Mouse (Mus musculus) kidney, adult 2 months (tissue): ENCODE measurements around the gene Sardh.

Source experiments
- CTCF ChIP-seq: fragments of 200-500 bp; conservative IDR thresholded peaks from 2 replicates; pipeline ENCODE4 v1.5.1; 2011; ENCODE audit warnings: low read depth, mild to moderate bottlenecking, control low read depth, low read length, moderate library complexity, mixed read lengths; ENCODE audit not compliant: insufficient read depth, insufficient read length
- POLR2A ChIP-seq: fragments of 200-500 bp; IDR thresholded peaks from one replicate; pipeline ENCODE4 v1.6.1; 2011; ENCODE audit warnings: low read depth, low read length, control low read depth

DNA sequence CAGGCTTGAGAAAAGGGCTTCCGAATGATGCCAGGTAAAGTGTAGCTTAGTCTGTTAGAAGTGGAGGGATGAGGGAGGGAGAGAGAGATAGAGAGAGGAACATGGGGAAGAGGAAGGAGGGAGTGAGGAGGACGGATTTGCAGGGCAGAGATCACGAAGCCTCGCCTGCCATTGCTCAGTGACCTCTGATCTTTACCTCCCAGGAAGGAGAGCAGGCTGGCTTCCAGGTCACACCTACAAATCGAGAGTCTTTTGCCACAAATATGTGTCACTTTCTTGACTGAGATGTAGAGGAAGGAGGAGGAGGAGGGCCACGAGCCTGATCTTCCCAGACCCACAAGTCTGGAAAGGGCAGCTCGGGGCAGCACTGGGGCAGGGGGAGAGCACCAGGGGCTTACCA, 36.3 kb upstream of the Sardh start:
- TF ChIP-seq CTCF (no peak), POLR2A (no peak)
